10 mouse cellular contexts compared by ENCODE assay signal in the genomic region with DNA sequence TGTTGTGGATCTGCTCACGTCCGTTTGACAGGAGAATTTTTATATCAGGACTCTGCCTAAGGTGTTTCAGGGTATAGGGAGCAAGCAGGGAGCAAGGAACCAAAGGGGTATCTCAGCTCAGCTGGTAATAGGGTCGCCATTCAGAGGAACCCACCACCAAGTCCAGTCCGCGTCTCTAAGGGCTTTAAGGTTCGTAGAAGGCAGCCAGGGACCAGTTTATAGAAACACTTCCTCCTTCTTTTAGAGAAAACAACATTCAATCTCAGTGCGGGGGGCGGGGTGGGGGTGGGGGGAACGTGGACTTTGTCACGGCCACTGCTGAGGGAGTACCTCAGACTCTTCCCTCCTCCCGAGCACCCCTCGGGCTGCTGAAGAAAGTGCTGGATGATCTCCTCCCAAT. TPM values are rescaled to one million over a fixed set of nuclear protein-coding genes. Genes with fewer than 3 reads are reported as not detected.
DNase-seq lines count a peak whose midpoint lies in the region; ATAC-seq lines count a peak whose summit lies in the region.
"Had no signal": no experiment of that assay in that cellular context is flagged by ENCODE, and none has a peak within 500 bp of the region (broad histone marks: within the 10 kb centered on the region; RNA-seq: fewer than 3 reads in every experiment).

No protein-coding gene starts in this region.

- no peaks in the 10 kb centered on the region for H3K36me3 ChIP-seq in heart, embryonic 11.5 days (ENCODE audit: control insufficient read depth, insufficient read depth, low read length)
- H3K36me3 ChIP-seq in hindbrain, embryonic 11.5 days (ENCODE audit: control insufficient read depth, insufficient read depth, low read length): no peaks in the 10 kb centered on the region
- no peaks in the 10 kb centered on the region for H3K36me3 ChIP-seq in midbrain, embryonic 10.5 days

- no peak for DNase-seq in heart, adult 18-20 months
- DNase-seq in A20 (ENCODE audit: low read depth, low spot score): peak; percentile 44
- no peak for DNase-seq in hindbrain, embryonic 11.5 days (ENCODE audit: low spot score)
- DNase-seq in midbrain, embryonic 10.5 days (ENCODE audit: low spot score): peak; percentile 26
- DNase-seq in thymus, postnatal 14 days: no peak
- no peak for DNase-seq in left cerebral cortex, adult 8-10 months (ENCODE audit: low spot score in 2 of 2)
- DNase-seq in urinary bladder, adult 18-20 months (ENCODE audit: low spot score in 2 of 2): no peak
- DNase-seq: B cell, adult 2 months; cerebellum, adult 11-12 months had no signal

- H3K27ac ChIP-seq in heart, embryonic 11.5 days (ENCODE audit: low read depth, low read length): no peak overlapping the region
- no peak overlapping the region for H3K27ac ChIP-seq in hindbrain, embryonic 11.5 days (ENCODE audit: low read depth, low read length)
- no peak overlapping the region; the same call in 1 of the 2 replicates for H3K27ac ChIP-seq in midbrain, embryonic 10.5 days (replicated peaks)

- peak overlapping the region; percentile 97 for H3K4me2 ChIP-seq in heart, embryonic 11.5 days
- peak overlapping the region; percentile 50 for H3K4me2 ChIP-seq in hindbrain, embryonic 11.5 days (replicated peaks; ENCODE audit: low read depth, low read length)

- no peaks in the 10 kb centered on the region for H3K9me3 ChIP-seq in heart, embryonic 11.5 days (replicated peaks; ENCODE audit: control insufficient read depth, low read length)
- no peaks in the 10 kb centered on the region for H3K9me3 ChIP-seq in hindbrain, embryonic 11.5 days (ENCODE audit: control insufficient read depth, low read length)
- no peaks in the 10 kb centered on the region for H3K9me3 ChIP-seq in midbrain, embryonic 10.5 days (replicated peaks)

- H3K27me3 ChIP-seq in heart, embryonic 11.5 days (ENCODE audit: control insufficient read depth, insufficient read depth, low read length): peaks cover 21% of the 10 kb centered on the region
- H3K27me3 ChIP-seq in hindbrain, embryonic 11.5 days (ENCODE audit: control insufficient read depth, insufficient read depth, low read length): peaks cover 4% of the 10 kb centered on the region
- H3K27me3 ChIP-seq in midbrain, embryonic 10.5 days (ENCODE audit: low read depth, poor library complexity, severe bottlenecking): peaks cover 84% of the 10 kb centered on the region

- no peak overlapping the region for H3K9ac ChIP-seq in heart, embryonic 11.5 days (ENCODE audit: low read depth, low read length)
- H3K9ac ChIP-seq in hindbrain, embryonic 11.5 days (ENCODE audit: low read depth, low read length): no peak overlapping the region

- H3K4me1 ChIP-seq in heart, embryonic 11.5 days (ENCODE audit: control insufficient read depth, insufficient read depth, low read length): peaks cover 8% of the 10 kb centered on the region; the same call in 1 of the 2 replicates
- H3K4me1 ChIP-seq in hindbrain, embryonic 11.5 days (replicated peaks; ENCODE audit: control insufficient read depth, insufficient read depth, low read length): peaks cover 7% of the 10 kb centered on the region; the same call in 1 of the 2 replicates
- H3K4me1 ChIP-seq in midbrain, embryonic 10.5 days: peaks cover 39% of the 10 kb centered on the region

- no peak for ATAC-seq in heart, embryonic 11.5 days (replicated peaks; ENCODE audit: insufficient number of reproducible peaks, low FRiP score, low TSS enrichment)
- no peak for ATAC-seq in hindbrain, embryonic 11.5 days (ENCODE audit: low FRiP score)

- peak overlapping the region; percentile 14; the same call in 1 of the 2 replicates for H3K4me3 ChIP-seq in heart, embryonic 11.5 days (ENCODE audit: low read depth, low read length)
- H3K4me3 ChIP-seq in hindbrain, embryonic 11.5 days (ENCODE audit: low read depth, low read length): 0 out of 2 replicates have a peak overlapping the region, but pooled peaks have one; percentile 32
- peak overlapping the region; percentile 62 for H3K4me3 ChIP-seq in midbrain, embryonic 10.5 days

- 7% methylated on average over 12 of the region's 12 CpGs for WGBS in heart, embryonic 11.5 days (ENCODE audit: insufficient replicate concordance)
- WGBS in hindbrain, embryonic 11.5 days: 7% methylated on average over 12 of the region's 12 CpGs
- WGBS in midbrain, embryonic 10.5 days: 5% methylated on average over 12 of the region's 12 CpGs

RNA-seq across cellular contexts. Expression of a gene that starts 48.4 kb away (rescaled TPM):
- 49.8 and 52.4 TPM in 2 replicates for polyA plus RNA-seq in heart, embryonic 11.5 days (2014; fragmentation: Nextera tagmentation; extraction: Ambion mirVana)
- total RNA-seq in heart, adult 18-20 months (2021): 1 to 10 TPM; 9.0 to 9.4 TPM
- 90.3 and 92.3 TPM in 2 replicates for polyA plus RNA-seq in hindbrain, embryonic 11.5 days (2014; fragmentation: Nextera tagmentation; extraction: Ambion mirVana)
- polyA plus RNA-seq in midbrain, embryonic 10.5 days (2016; fragmentation: Nextera tagmentation; extraction: Ambion mirVana): 109 and 110 TPM in 2 replicates
- total RNA-seq in left cerebral cortex, adult 8-10 months (2022): 10 to 100 TPM; 19.4 to 24.9 (median 20.6) TPM

Comparison
In these comparisons a context has a peak if more than half of its experiments do, and no peak if none do; other contexts are left out.
1. DNase-seq: peak in A20 (single experiment) and midbrain, embryonic 10.5 days (single experiment); none in heart, adult 18-20 months (0 of 2), hindbrain, embryonic 11.5 days (single experiment), thymus, postnatal 14 days (single experiment), left cerebral cortex, adult 8-10 months (0 of 2) and urinary bladder, adult 18-20 months (0 of 2).
2. Peak in every context shown above with its lines, with median percentiles within 50 percentile points of each other: H3K4me3 ChIP-seq.